In the genomic region with DNA sequence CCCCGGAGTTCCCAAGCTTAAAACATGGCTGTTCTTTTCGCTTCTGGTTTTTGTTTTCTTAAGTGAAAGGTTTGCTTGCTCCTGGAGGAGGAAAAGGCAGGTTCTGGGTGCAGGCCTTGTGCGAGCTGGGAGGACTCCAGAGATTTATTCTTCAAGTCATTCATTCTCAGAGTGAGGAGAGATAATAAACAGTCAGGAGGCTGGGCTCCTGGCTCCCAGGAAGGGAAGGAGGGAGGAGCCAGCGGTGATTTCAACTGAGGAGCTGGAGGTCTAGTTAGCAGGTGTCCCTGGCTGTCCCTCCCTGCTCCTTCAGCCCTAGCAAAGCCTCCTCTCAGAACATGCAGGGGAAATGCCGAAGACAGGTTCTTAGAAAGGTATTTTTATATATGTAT, we compare ENCODE assay signal across 9 mouse cellular contexts. TPM values are rescaled to one million over a fixed set of nuclear protein-coding genes. Genes with fewer than 3 reads are reported as not detected.
DNase-seq lines count a peak whose midpoint lies in the region; ATAC-seq and TF ChIP-seq lines count a peak whose summit lies in the region.
"Had no signal": no experiment of that assay in that cellular context is flagged by ENCODE, and none has a peak within 500 bp of the region (broad histone marks: within the 10 kb centered on the region; RNA-seq: fewer than 3 reads in every experiment).

No protein-coding gene starts in this region.

- H3K4me2 ChIP-seq in heart, embryonic 11.5 days, result peak overlapping the region; percentile 41
- no peak overlapping the region for H3K4me2 ChIP-seq in liver, embryonic 12.5 days
- no peak overlapping the region for H3K4me2 ChIP-seq in liver, embryonic 11.5 days
- H3K4me2 ChIP-seq in intestine, embryonic 15.5 days (replicated peaks), result peak overlapping the region; percentile 38
- no peak overlapping the region for H3K4me2 ChIP-seq in liver, postnatal 0 days (ENCODE audit: low read depth, low read length)
- no peak overlapping the region for H3K4me2 ChIP-seq in neural tube, embryonic 15.5 days

- peak overlapping the region; percentile 81 for H3K27ac ChIP-seq in heart, embryonic 11.5 days (ENCODE audit: low read depth, low read length)
- H3K27ac ChIP-seq in liver, embryonic 12.5 days, result peak overlapping the region; percentile 33
- no peak overlapping the region for H3K27ac ChIP-seq in liver, embryonic 11.5 days (ENCODE audit: low read depth, low read length)
- peak overlapping the region; percentile 71 for H3K27ac ChIP-seq in intestine, embryonic 15.5 days
- H3K27ac ChIP-seq in liver, postnatal 0 days (ENCODE audit: low read depth), result peak overlapping the region; percentile 50
- H3K27ac ChIP-seq in neural tube, embryonic 15.5 days (replicated peaks), result no peak overlapping the region

- H3K27me3 ChIP-seq in heart, embryonic 11.5 days (ENCODE audit: control insufficient read depth, insufficient read depth, low read length), result 0 out of 2 replicates have a peak, but pooled peaks cover 2% of the 10 kb centered on the region
- peaks cover 14% of the 10 kb centered on the region for H3K27me3 ChIP-seq in liver, embryonic 12.5 days (replicated peaks)
- no peaks in the 10 kb centered on the region for H3K27me3 ChIP-seq in liver, embryonic 11.5 days (replicated peaks; ENCODE audit: control insufficient read depth, insufficient read depth, low read length)
- H3K27me3 ChIP-seq in intestine, embryonic 15.5 days (replicated peaks), result no peaks in the 10 kb centered on the region
- no peaks in the 10 kb centered on the region for H3K27me3 ChIP-seq in liver, postnatal 0 days (ENCODE audit: insufficient read depth, low read length)
- H3K27me3 ChIP-seq in neural tube, embryonic 15.5 days (replicated peaks), result no peaks in the 10 kb centered on the region

- H3K4me3 ChIP-seq in heart, embryonic 11.5 days (ENCODE audit: low read depth, low read length), result no peak overlapping the region
- no peak overlapping the region for H3K4me3 ChIP-seq in liver, embryonic 12.5 days
- H3K4me3 ChIP-seq in liver, embryonic 11.5 days (ENCODE audit: low read depth, low read length), result no peak overlapping the region
- no peak overlapping the region for H3K4me3 ChIP-seq in intestine, embryonic 15.5 days (replicated peaks)
- no peak overlapping the region for H3K4me3 ChIP-seq in liver, postnatal 0 days (ENCODE audit: low read depth, low read length)
- H3K4me3 ChIP-seq in neural tube, embryonic 15.5 days (replicated peaks), result no peak overlapping the region

- H3K9me3 ChIP-seq in heart, embryonic 11.5 days (replicated peaks; ENCODE audit: control insufficient read depth, low read length), result 0 out of 2 replicates have a peak, but pooled peaks cover 3% of the 10 kb centered on the region
- no peaks in the 10 kb centered on the region; the same call in 1 of the 2 replicates for H3K9me3 ChIP-seq in liver, embryonic 12.5 days (replicated peaks)
- H3K9me3 ChIP-seq in liver, embryonic 11.5 days (ENCODE audit: control insufficient read depth, low read length), result no peaks in the 10 kb centered on the region
- H3K9me3 ChIP-seq in intestine, embryonic 15.5 days, result no peaks in the 10 kb centered on the region
- no peaks in the 10 kb centered on the region for H3K9me3 ChIP-seq in liver, postnatal 0 days (ENCODE audit: low read length)
- no peaks in the 10 kb centered on the region for H3K9me3 ChIP-seq in neural tube, embryonic 15.5 days (replicated peaks)

- TF ChIP-seq CTCF in liver, postnatal 0 days (IDR thresholded peaks at IDR 0.05; ENCODE audit: low read depth), result no peak

- ATAC-seq in heart, embryonic 11.5 days (replicated peaks; ENCODE audit: insufficient number of reproducible peaks, low FRiP score, low TSS enrichment), result no peak
- no peak for ATAC-seq in liver, embryonic 12.5 days
- ATAC-seq in liver, embryonic 11.5 days (replicated peaks; ENCODE audit: low FRiP score), result no peak
- peak; percentile 68 for ATAC-seq in intestine, embryonic 15.5 days
- no peak for ATAC-seq in liver, postnatal 0 days
- ATAC-seq in neural tube, embryonic 15.5 days (ENCODE audit: low FRiP score), result no peak
- ATAC-seq: inflammation-experienced regulatory T-cells, adult 6 months had no signal

- 0 out of 2 replicates have a peak, but pooled peaks cover 5% of the 10 kb centered on the region for H3K36me3 ChIP-seq in heart, embryonic 11.5 days (ENCODE audit: control insufficient read depth, insufficient read depth, low read length)
- H3K36me3 ChIP-seq in liver, embryonic 12.5 days, result peaks cover 24% of the 10 kb centered on the region
- H3K36me3 ChIP-seq in liver, embryonic 11.5 days (ENCODE audit: control insufficient read depth, insufficient read depth, low read length), result peaks cover 9% of the 10 kb centered on the region
- H3K36me3 ChIP-seq in intestine, embryonic 15.5 days, result no peaks in the 10 kb centered on the region
- peaks cover 21% of the 10 kb centered on the region for H3K36me3 ChIP-seq in liver, postnatal 0 days (replicated peaks; ENCODE audit: insufficient read depth, low read length)
- peaks cover 42% of the 10 kb centered on the region for H3K36me3 ChIP-seq in neural tube, embryonic 15.5 days

- peaks cover 41% of the 10 kb centered on the region for H3K4me1 ChIP-seq in heart, embryonic 11.5 days (ENCODE audit: control insufficient read depth, insufficient read depth, low read length)
- peaks cover 35% of the 10 kb centered on the region for H3K4me1 ChIP-seq in liver, embryonic 12.5 days
- peaks cover 22% of the 10 kb centered on the region for H3K4me1 ChIP-seq in liver, embryonic 11.5 days (replicated peaks; ENCODE audit: control insufficient read depth, insufficient read depth, low read length)
- H3K4me1 ChIP-seq in intestine, embryonic 15.5 days (replicated peaks), result peaks cover 29% of the 10 kb centered on the region
- peaks cover 71% of the 10 kb centered on the region for H3K4me1 ChIP-seq in liver, postnatal 0 days (ENCODE audit: insufficient read depth)
- H3K4me1 ChIP-seq in neural tube, embryonic 15.5 days, result peaks cover 43% of the 10 kb centered on the region

- no peak overlapping the region for H3K9ac ChIP-seq in heart, embryonic 11.5 days (ENCODE audit: low read depth, low read length)
- no peak overlapping the region for H3K9ac ChIP-seq in liver, embryonic 12.5 days
- no peak overlapping the region for H3K9ac ChIP-seq in liver, embryonic 11.5 days (ENCODE audit: low read depth, low read length)
- H3K9ac ChIP-seq in intestine, embryonic 15.5 days, result no peak overlapping the region
- H3K9ac ChIP-seq in liver, postnatal 0 days (replicated peaks), result no peak overlapping the region
- no peak overlapping the region for H3K9ac ChIP-seq in neural tube, embryonic 15.5 days (replicated peaks)

- no peak for DNase-seq in heart, adult 11 months
- DNase-seq in liver, embryonic 11.5 days (ENCODE audit: low spot score), result no peak
- DNase-seq in liver, postnatal 0 days, result peak; percentile 13
- DNase-seq: thymus, adult 2 months had no signal

- 32% methylated on average over 5 of the region's 5 CpGs for WGBS in heart, embryonic 11.5 days (ENCODE audit: insufficient replicate concordance)
- 63% methylated on average over 5 of the region's 5 CpGs for WGBS in liver, embryonic 12.5 days (ENCODE audit: insufficient replicate concordance)
- WGBS in liver, embryonic 11.5 days, result 62% methylated on average over 5 of the region's 5 CpGs
- WGBS in intestine, embryonic 15.5 days, result 16% methylated on average over 5 of the region's 5 CpGs
- WGBS in liver, postnatal 0 days (ENCODE audit: insufficient replicate concordance), result 50% methylated on average over 5 of the region's 5 CpGs
- WGBS in neural tube, embryonic 15.5 days, result 54% methylated on average over 5 of the region's 5 CpGs

- TF ChIP-seq EP300 in liver, postnatal 0 days (IDR thresholded peaks at IDR 0.05; ENCODE audit: low read depth), result no peak

RNA-seq across cellular contexts. Expression of a gene that starts 6.9 kb away (rescaled TPM):
- polyA plus RNA-seq in heart, embryonic 11.5 days (2014; fragmentation: Nextera tagmentation; extraction: Ambion mirVana), result 10.9 and 16.8 TPM in 2 replicates
- polyA plus RNA-seq in liver, embryonic 12.5 days (2016; fragmentation: Nextera tagmentation; extraction: Ambion mirVana), result 13.8 and 15.1 TPM in 2 replicates
- polyA plus RNA-seq in liver, embryonic 11.5 days (2014; fragmentation: Nextera tagmentation; extraction: Ambion mirVana), result 15.0 and 17.3 TPM in 2 replicates
- polyA plus RNA-seq in intestine, embryonic 15.5 days (2015; fragmentation: Nextera tagmentation; extraction: Ambion mirVana), result 18.1 and 20.6 TPM in 2 replicates
- 29.7 and 31.8 TPM in 2 replicates for polyA plus RNA-seq in liver, postnatal 0 days (2015; fragmentation: Nextera tagmentation; extraction: Ambion mirVana)
- 131 and 150 TPM in 2 replicates for polyA plus RNA-seq in neural tube, embryonic 15.5 days (2015; fragmentation: Nextera tagmentation; extraction: Ambion mirVana)

Comparison
In these comparisons a context has a peak if more than half of its experiments do, and no peak if none do; other contexts are left out.
1. H3K27ac ChIP-seq: peak in heart, embryonic 11.5 days (single experiment), liver, embryonic 12.5 days (single experiment), intestine, embryonic 15.5 days (single experiment) and liver, postnatal 0 days (single experiment); none in liver, embryonic 11.5 days (single experiment) and neural tube, embryonic 15.5 days (single experiment).
2. H3K4me2 ChIP-seq: peak in heart, embryonic 11.5 days (single experiment) and intestine, embryonic 15.5 days (single experiment); none in liver, embryonic 12.5 days (single experiment), liver, embryonic 11.5 days (single experiment), liver, postnatal 0 days (single experiment) and neural tube, embryonic 15.5 days (single experiment).